Mouse (Mus musculus) mouse embryonic stem cell (cell line): ENCODE results near the gene 1700018G05Rik.
"Not testable (repeated sequence)": the region's sequence is repeated elsewhere in the genome, so short reads cannot be mapped to it uniquely, and the experiment has no call there.

ENCODE experiments used
- in situ Hi-C, 2 experiments: fragments of 300-500 bp; cut with MboI; formaldehyde crosslinking; loops; 1 replicate in 1 of 2; 3 replicates in 1 of 2; pipeline ENCODE4 v1.14.3; 2019 to 2020; ENCODE audit warnings: low sequenced_read_pairs in 2 of 2, low pct_unique_long_range_greater_than_20kb in 1 of 2, mixed read lengths in 1 of 2; ENCODE audit not compliant: unreplicated experiment in 1 of 2

1700018G05Rik gene

GRCm38 (mm10) chrX:102928072-102928471, at the start of gene 1700018G05Rik:
1700018G05Rik (plus strand) TSS chrX:102928372.
- in situ Hi-C loops = not testable (repeated sequence)

DNA sequence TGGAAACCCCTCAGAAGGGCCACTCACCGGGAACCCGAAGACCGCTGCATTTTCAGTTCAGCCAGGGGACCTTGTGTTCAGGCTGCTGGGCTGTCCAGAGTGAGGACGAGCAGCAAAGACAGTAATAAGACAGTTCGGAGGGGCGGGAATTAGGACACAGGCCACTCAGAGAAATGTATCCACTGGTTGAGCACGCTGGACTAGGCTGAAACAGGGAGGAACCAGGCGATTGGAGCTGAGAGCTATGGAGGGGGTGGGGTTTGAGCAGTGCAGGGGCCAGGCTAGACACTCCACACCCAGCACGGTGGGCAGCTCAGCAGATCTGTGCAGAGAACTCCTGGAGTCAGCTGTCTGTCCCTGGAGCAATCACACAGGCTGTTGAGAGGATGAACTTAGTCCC, 19.6 kb upstream of the 1700018G05Rik start, which contains the start of the genes Dmrtc1a and 1700011M02Rik:
Gene Dmrtc1a, minus strand, starts transcription at position 101 of the 400 bp plus-strand sequence.
Gene 1700011M02Rik, plus strand, starts transcription at position 319 of the 400 bp plus-strand sequence.
- in situ Hi-C loops = not testable (repeated sequence)

GRCm38 (mm10) chrX:102914823-102915222, 13.3 kb upstream of the 1700018G05Rik start:
- in situ Hi-C loops = not testable (repeated sequence)

DNA sequence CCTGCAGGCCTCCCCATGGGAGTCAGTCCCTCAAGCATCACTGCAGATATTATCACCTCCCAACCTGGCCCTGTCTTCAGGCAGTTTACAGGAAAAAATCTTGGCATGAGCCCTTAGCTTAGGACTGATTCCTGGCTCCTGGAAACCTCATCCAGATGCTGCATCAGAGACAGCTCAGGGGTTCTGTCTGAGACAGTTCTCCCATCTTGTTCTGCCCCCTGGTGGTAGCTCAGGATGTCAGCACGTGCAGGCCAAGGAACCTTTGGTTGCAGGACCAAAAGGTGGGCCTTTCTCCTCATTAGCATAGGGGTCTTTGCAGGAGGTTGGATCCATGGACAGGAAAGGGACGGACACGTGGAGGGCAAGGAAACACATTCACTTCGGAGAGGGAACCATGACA, 1.5 kb upstream of the 1700018G05Rik start:
- in situ Hi-C loops = not testable (repeated sequence)

GRCm38 (mm10) chrX:102932992-102933570, 4.9 kb downstream of the 1700018G05Rik start:
- in situ Hi-C loops = no loop called here

GRCm38 (mm10) chrX:102933571-102934394, 5.6 kb downstream of the 1700018G05Rik start:
- in situ Hi-C loops = no loop called here

DNA sequence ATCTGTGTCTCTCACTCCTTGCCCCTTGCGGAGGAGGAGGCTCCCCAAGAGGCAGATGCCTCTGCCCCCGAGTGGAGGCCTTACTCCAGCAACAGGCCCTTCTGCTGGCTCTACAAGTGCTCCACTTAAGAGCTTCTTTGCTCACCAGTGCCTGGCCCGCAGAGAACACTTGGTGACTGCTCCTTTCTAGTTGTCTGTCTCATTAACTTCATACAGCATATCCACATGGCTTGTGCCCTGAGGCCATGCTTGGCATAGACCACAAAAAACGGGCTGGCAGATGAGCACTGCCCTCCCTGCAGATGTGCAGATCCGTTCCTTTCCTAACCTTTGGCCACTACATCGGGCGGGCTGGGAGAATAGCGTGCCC, 6.2 kb downstream of the 1700018G05Rik start:
- in situ Hi-C loops = no loop called here

GRCm38 (mm10) chrX:102936743-102937142, 8.6 kb downstream of the 1700018G05Rik start:
- in situ Hi-C loops = no loop called here

DNA sequence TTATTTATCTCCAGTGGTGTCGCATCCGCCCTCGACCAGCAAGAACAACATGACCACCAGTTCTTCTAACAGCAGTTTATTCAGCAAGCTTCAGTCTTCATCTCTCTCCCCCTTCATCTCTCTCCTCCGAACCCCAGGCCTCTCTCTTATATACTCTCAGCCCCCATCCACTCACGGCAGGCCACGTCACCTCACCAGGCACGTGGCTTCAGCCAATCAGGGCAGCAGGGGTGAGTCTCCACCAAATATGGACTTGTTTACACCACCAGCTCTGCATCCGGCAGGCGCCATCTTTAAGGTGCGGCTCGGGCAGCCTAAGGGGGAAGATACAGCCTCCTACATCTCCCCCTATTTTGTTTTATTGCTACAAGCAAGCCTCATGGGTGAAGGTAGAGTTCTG, 22.0 kb downstream of the 1700018G05Rik start:
- in situ Hi-C loops = loop anchor here in 1 of 2 experiments (25.0 kb wide), 1 partner anchor 437 kb away; no protein-coding TSS in a partner anchor

DNA sequence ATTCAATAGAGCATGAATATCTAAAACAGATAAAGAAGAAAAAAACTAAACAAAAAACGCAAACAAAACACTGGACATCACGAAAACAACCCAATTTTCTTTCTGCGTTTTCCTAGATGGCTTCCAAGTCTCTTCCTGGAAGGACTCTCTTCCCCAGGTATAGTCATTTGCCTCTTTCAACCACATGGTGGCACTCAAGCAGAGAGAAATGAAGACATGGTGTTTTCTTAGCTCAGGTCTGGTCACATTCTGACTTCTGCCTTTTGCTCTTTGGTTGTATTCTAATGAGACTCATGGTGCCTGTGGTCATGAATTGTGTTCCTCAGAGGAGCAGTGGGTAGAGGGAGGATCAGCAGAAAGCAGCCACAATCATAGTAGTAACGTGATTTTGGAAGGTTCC, 30.7 kb downstream of the 1700018G05Rik start:
- in situ Hi-C loops = loop anchor here in 1 of 2 experiments (25.0 kb wide), 1 partner anchor 428 kb away; no protein-coding TSS in a partner anchor

- in situ Hi-C loops = loop anchor here in 1 of 2 experiments (25.0 kb wide), 1 partner anchor 427 kb away; no protein-coding TSS in a partner anchor
These were observed 32.4 kb downstream of the 1700018G05Rik start for GRCm38 (mm10) chrX:102960581-102960980.
